Mouse (Mus musculus) liver, adult 2 months (tissue): ENCODE results near the gene Ppm1h. TPM values are rescaled to one million over a fixed set of nuclear protein-coding genes. Genes with fewer than 3 reads are reported as not detected.

Experiments
- DNase-seq: peaks from one replicate; pipeline ENCODE4 v3.0.0-alpha.2; 2011; ENCODE audit warnings: low read depth, low spot score; ENCODE audit errors: extremely low read depth
- H3K27ac ChIP-seq: fragments of 200-500 bp; replicated peaks from 2 replicates; pipeline ENCODE4 v1.5.1; 2012; ENCODE audit warnings: low read depth, mild to moderate bottlenecking, control low read depth, inconsistent platforms, low read length; ENCODE audit not compliant: insufficient read depth
- H3K27me3 ChIP-seq: fragments of 200-500 bp; 2 replicates; pipeline ENCODE4 v1.6.1; 2012; ENCODE audit warnings: mild to moderate bottlenecking, moderate library complexity, low read length, inconsistent platforms; ENCODE audit not compliant: control insufficient read depth, insufficient read depth
- H3K36me3 ChIP-seq: fragments of 200-500 bp; 2 replicates; pipeline ENCODE4 v1.6.1; 2012; ENCODE audit warnings: low read length, inconsistent platforms; ENCODE audit not compliant: control insufficient read depth, insufficient read depth
- H3K4me1 ChIP-seq: fragments of 200-500 bp; 2 replicates; pipeline ENCODE4 v1.6.1; 2011; ENCODE audit warnings: low read length; ENCODE audit not compliant: control insufficient read depth, insufficient read depth
- H3K4me3 ChIP-seq: fragments of 200-500 bp; 2 replicates; pipeline ENCODE4 v1.5.1; 2011; ENCODE audit warnings: low read depth, mild to moderate bottlenecking, control low read depth, low read length, moderate library complexity; ENCODE audit not compliant: insufficient read depth
- H3K79me2 ChIP-seq: fragments of 200-500 bp; 2 replicates; pipeline ENCODE4 v1.6.1; 2012; ENCODE audit warnings: inconsistent platforms, mild to moderate bottlenecking, low read length, moderate library complexity; ENCODE audit not compliant: control insufficient read depth, insufficient read depth
- H3K9ac ChIP-seq: fragments of 200-500 bp; 2 replicates; pipeline ENCODE4 v1.6.1; 2012; ENCODE audit warnings: low read depth, mild to moderate bottlenecking, control low read depth, inconsistent platforms, low read length
- CTCF ChIP-seq: fragments of 200-500 bp; IDR thresholded peaks from 2 replicates; pipeline ENCODE4 v1.5.1; 2011; ENCODE audit warnings: low read depth, low read length, control low read depth
- POLR2A ChIP-seq: fragments of 200-500 bp; IDR thresholded peaks from 2 replicates; pipeline ENCODE4 v1.6.1; 2011; ENCODE audit warnings: low read length, control low read depth; ENCODE audit not compliant: insufficient read depth; ENCODE audit errors: extremely low read depth
- WGBS: fragments of 180-500 bp; shearing (Covaris S2); methylation state at CpG from one replicate; pipeline ENCODE4 v1.1.7; 2018; 5-methylcytosine and 5-hydroxymethylcytosine counted together
- polyA plus RNA-seq: library from polyadenylated mRNA; depleted of rRNA; stranded (reverse); fragments of >200 nt; gene quantifications from 2 replicates; pipeline ENCODE4 v1.2.3, GENCODE M21; 2012
- total RNA-seq: library from RNA; depleted of rRNA; stranded (reverse); fragments of >200 nt; gene quantifications from 2 replicates; pipeline ENCODE4 v1.2.3, GENCODE M21; 2014

Gene Ppm1h
- total and polyA plus RNA-seq, 2 experiments = 1.5 to 3.7 TPM

DNA sequence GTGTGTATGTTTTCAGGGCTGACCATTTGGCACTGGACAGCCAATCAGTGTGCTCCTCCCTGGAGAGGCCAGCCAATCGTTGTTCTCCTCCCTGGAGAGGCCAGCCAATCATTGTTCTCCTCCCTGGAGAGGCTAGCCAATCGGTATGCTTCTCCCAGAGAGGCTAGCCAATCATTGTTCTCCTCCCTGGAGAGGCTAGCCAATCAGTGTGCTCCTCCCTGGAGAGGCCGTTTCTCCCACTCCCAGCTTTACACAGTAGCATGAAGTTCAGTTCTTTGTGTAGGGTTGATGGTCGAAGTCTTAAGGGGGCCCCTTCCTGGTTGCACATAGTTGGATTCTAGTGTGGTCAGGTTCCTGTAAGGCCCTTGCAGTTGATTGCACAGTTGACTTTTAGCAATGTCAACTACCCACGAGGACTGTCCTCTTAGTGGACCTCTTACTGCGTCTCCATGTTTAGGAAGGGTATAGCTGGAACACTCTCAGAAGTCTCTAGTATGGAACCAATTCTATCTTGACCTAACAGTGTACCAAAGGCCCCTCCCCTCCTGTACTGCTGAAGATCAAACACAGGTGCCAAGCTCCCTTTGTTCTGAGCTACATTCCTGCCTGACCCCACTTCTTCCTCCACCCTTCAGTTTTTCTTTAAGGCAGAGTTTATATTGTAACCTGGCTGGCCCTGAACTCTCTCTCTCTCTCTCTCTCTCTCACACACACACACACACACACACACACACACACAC, 84.4 kb downstream of the Ppm1h start:
- no peak overlapping the region for H3K4me3 ChIP-seq
- H3K36me3 ChIP-seq = no peaks in the 10 kb centered on the region
- WGBS = 87% methylated on average over 6 of the region's 6 CpGs
- TF ChIP-seq POLR2A (no peak), CTCF (no peak)
- H3K4me1 ChIP-seq = no peaks in the 10 kb centered on the region
- no peaks in the 10 kb centered on the region for H3K27me3 ChIP-seq
- H3K9ac ChIP-seq = no peak overlapping the region
- no peak overlapping the region for H3K27ac ChIP-seq
- no peak for DNase-seq
- no peaks in the 10 kb centered on the region for H3K79me2 ChIP-seq

DNA sequence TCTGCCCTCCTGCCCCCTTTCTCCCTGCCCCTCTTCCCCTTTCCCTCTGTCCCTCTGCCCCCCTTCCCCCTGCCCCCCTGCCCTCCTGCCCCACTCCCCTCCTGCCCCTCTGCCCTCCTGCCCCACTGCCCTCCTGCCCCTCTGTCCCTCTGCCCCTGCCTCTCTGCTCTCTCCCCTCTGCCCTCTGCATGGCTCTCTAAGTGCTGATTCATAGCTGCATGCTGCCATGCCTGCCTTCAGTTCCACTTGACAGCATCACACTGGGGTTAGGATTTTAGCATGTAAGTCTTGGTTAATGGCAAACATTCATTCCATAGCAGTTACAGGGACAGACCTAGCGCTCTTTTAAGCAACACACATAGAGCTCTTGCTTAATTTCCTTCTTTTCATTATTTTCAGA, 85.0 kb downstream of the Ppm1h start:
- no peaks in the 10 kb centered on the region for H3K27me3 ChIP-seq
- no peak for DNase-seq
- WGBS = 95% methylated on average over 1 of the region's 1 CpGs
- no peaks in the 10 kb centered on the region for H3K36me3 ChIP-seq
- no peaks in the 10 kb centered on the region for H3K4me1 ChIP-seq
- H3K79me2 ChIP-seq = no peaks in the 10 kb centered on the region
- H3K9ac ChIP-seq = no peak overlapping the region
- no peak overlapping the region for H3K27ac ChIP-seq
- no peak for TF ChIP-seq CTCF
- no peak for TF ChIP-seq POLR2A
- H3K4me3 ChIP-seq = no peak overlapping the region

DNA sequence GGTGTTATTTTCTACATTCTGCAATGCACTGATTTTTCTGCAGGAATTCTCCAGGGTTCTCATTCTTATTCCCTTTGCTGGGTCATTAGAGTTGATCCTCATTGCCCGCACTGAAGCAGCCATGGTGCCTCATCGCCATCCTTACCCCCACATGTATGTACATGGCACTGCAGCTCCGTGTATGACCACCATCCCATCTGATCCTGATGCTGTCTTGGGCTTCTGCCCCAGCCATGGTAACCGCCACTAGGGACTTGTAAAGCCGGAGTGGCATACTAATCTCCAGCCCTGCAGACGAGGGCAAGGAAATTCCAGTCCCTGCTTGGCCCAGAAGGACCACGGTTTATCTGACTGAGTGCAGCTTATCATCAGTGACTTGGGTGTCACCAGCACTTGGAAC, 86.1 kb downstream of the Ppm1h start:
- Histone ChIP-seq H3K4me1 (no peaks in the 10 kb centered on the region), H3K4me3 (no peak overlapping the region), H3K27me3 (no peaks in the 10 kb centered on the region), H3K79me2 (no peaks in the 10 kb centered on the region), H3K9ac (no peak overlapping the region), H3K27ac (no peak overlapping the region), H3K36me3 (no peaks in the 10 kb centered on the region)
- 78% methylated on average over 7 of the region's 7 CpGs for WGBS
- no peak for DNase-seq
- TF ChIP-seq POLR2A (no peak), CTCF (no peak)

DNA sequence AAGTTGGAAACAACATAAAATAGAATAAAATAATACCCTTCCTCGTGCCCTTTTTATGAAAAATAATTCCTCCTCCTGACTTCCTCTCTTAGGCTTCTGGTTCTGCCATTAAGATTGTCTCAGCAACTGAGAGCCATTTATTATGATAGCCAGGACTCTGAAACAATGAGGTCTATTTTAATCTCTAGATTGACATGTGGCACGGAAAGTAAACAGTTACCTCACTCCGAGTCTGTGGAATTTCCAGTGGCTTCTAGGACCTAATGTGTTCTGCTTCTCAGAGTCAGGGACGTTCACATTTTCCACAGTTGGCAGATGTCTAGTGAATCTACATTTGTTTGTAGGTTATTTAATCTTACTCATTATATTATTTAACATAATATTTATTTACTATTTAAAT, 87.0 kb downstream of the Ppm1h start:
- no peaks in the 10 kb centered on the region for H3K36me3 ChIP-seq
- WGBS = 33% methylated on average over 4 of the region's 4 CpGs
- H3K27ac ChIP-seq = no peak overlapping the region
- H3K9ac ChIP-seq = no peak overlapping the region
- DNase-seq = no peak
- no peak for TF ChIP-seq POLR2A
- TF ChIP-seq CTCF = no peak
- no peaks in the 10 kb centered on the region for H3K79me2 ChIP-seq
- no peaks in the 10 kb centered on the region for H3K27me3 ChIP-seq
- H3K4me1 ChIP-seq = no peaks in the 10 kb centered on the region
- no peak overlapping the region for H3K4me3 ChIP-seq

DNA sequence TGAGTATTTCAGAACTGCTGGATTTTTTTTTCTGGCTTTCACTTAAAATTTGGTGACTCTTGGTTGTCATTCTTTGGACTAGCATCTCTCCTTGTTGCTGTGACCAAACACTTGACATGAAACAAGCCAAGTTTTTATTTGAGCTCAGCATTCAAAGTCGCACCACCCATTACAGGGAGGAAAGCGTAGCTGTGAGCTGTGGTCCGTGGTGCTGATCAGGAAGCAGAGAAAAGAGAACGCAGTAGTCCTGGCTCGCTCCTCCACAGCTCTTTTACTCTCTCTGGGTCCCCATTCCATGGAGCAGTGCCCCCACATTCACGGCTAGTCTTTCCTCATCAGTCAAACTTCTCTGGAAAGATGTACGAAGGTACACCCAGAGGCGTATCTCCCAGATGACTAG, 87.4 kb downstream of the Ppm1h start:
- no peak overlapping the region for H3K27ac ChIP-seq

DNA sequence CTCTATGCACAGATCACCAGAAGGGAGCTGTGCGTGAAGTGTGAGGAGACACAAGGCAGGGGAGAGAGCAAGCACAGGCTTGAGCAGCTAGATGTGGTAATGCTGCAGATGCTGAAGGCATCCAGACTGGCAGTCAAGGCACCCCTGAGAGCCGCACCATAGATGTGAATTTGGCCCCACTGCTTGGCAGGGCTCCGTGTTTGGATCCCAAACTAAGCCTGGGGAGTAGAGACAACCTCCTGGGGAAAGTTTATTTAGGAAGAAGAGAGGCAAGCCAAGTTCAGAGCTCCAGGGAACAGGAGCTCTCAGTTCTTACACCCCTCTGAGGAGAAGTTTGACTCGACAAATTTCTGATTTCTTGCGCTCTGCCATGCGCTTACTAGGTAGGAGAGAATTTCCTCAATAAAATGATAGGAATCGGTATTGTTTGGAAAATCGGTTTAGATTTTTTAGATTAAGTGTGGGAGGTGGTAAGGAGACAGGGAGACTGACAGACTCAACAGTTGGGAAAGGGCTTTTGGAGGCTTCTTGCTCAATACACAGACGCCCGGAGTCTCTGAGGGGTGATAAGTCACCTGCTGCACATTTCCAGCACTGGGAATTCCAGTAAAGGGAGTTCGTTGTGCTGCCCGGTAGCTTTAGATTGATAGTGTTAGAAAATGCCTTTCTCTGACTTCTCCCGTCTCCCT, 89.8 kb downstream of the Ppm1h start:
- 80% methylated on average over 13 of the region's 13 CpGs for WGBS
- Histone ChIP-seq H3K79me2 (no peaks in the 10 kb centered on the region), H3K27me3 (no peaks in the 10 kb centered on the region), H3K36me3 (no peaks in the 10 kb centered on the region), H3K4me3 (no peak overlapping the region), H3K4me1 (no peaks in the 10 kb centered on the region), H3K9ac (no peak overlapping the region), H3K27ac (no peak overlapping the region)
- DNase-seq = no peak
- TF ChIP-seq CTCF (no peak), POLR2A (no peak)

More for the DNA sequence above, 87.4 kb downstream of the Ppm1h start:
- no peak overlapping the region for H3K9ac ChIP-seq
- DNase-seq = no peak
- TF ChIP-seq POLR2A (no peak), CTCF (no peak)
- WGBS = 67% methylated on average over 8 of the region's 8 CpGs
- H3K27me3 ChIP-seq = no peaks in the 10 kb centered on the region
- H3K36me3 ChIP-seq = no peaks in the 10 kb centered on the region
- no peaks in the 10 kb centered on the region for H3K79me2 ChIP-seq
- H3K4me1 ChIP-seq = no peaks in the 10 kb centered on the region
- no peak overlapping the region for H3K4me3 ChIP-seq
